Mouse (Mus musculus) embryonic facial prominence, embryonic 15.5 days (tissue): ENCODE data around the gene Olfr784. TPM values are rescaled to one million over a fixed set of nuclear protein-coding genes. Genes with fewer than 3 reads are reported as not detected.
"Not testable (repeated sequence)": the region's sequence is repeated elsewhere in the genome, so short reads cannot be mapped to it uniquely, and the experiment has no call there.

Experiments
- ATAC-seq: fragments of 200-750 bp; cut with Nextera tagmentation; 2 replicates; pipeline ENCODE4 v1.8.0; 2017; ENCODE audit warnings: low read depth, moderate TSS enrichment; ENCODE audit not compliant: insufficient number of reproducible peaks, low FRiP score, low TSS enrichment
- H3K27ac ChIP-seq: fragments of 300-500 bp; sonication (generic); replicated peaks from 2 replicates; pipeline ENCODE4 v1.5.1; 2015; ENCODE audit warnings: mild to moderate bottlenecking, inconsistent platforms
- H3K27me3 ChIP-seq: fragments of 300-500 bp; sonication (generic); 2 replicates; pipeline ENCODE4 v1.6.1; 2015; ENCODE audit warnings: inconsistent platforms
- H3K36me3 ChIP-seq: fragments of 300-500 bp; sonication (generic); 2 replicates; pipeline ENCODE4 v1.6.1; 2015; ENCODE audit warnings: mild to moderate bottlenecking, inconsistent platforms
- H3K4me1 ChIP-seq: fragments of 300-500 bp; sonication (generic); 2 replicates; pipeline ENCODE4 v1.6.1; 2015; ENCODE audit warnings: inconsistent platforms
- H3K4me2 ChIP-seq: fragments of 300-500 bp; sonication (generic); replicated peaks from 2 replicates; pipeline ENCODE4 v1.6.1; 2015; ENCODE audit warnings: mild to moderate bottlenecking, inconsistent platforms
- H3K4me3 ChIP-seq: fragments of 300-500 bp; sonication (generic); replicated peaks from 2 replicates; pipeline ENCODE4 v1.5.1; 2015; ENCODE audit warnings: mild to moderate bottlenecking, inconsistent platforms
- H3K9ac ChIP-seq: fragments of 300-500 bp; sonication (generic); 2 replicates; pipeline ENCODE4 v1.6.1; 2015; ENCODE audit warnings: inconsistent platforms
- H3K9me3 ChIP-seq: fragments of 300-500 bp; sonication (generic); replicated peaks from 2 replicates; pipeline ENCODE4 v1.6.1; 2016; ENCODE audit warnings: inconsistent platforms
- WGBS: fragments of 180-500 bp; shearing (Covaris S2); methylation state at CpG from one replicate; pipeline ENCODE4 v1.1.7; 2015; 5-methylcytosine and 5-hydroxymethylcytosine counted together
- polyA plus RNA-seq: library from polyadenylated mRNA; unstranded; fragments of >200 nt; fragmentation: Nextera tagmentation; extraction: Ambion mirVana; gene quantifications from 2 replicates; pipeline ENCODE4 v1.2.1, GENCODE M21; 2015

The Olfr784 gene
- 0.07 TPM in 1 of 2 replicates, not detected in the other for polyA plus RNA-seq

DNA sequence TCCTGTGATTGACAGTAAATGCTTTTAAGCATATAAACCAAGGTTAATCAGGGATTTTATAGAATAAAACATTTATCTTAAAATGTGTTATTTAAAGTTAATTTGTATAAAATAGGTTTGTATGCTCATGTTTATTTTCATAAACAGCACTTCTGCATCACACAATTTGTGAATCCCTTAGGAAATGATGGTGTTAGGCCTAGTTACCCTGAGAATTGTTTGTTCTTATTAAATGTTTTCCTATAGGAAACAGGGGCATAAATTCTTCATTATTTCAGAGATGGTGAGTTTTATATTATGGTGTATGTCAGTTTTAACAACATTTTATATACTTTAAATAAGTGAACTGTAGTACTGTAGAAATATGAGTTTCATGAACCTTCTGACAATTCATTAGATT is at the start of gene Olfr784:
Olfr784 (plus strand) TSS at position 301 of the 400 bp plus-strand sequence.
- ATAC-seq = no peak
- Histone ChIP-seq H3K36me3 (no peaks in the 10 kb centered on the region), H3K27ac (no peak within 1 kb of the TSS), H3K9ac (no peak within 1 kb of the TSS), H3K9me3 (no peaks in the 10 kb centered on the region), H3K4me3 (no peak within 1 kb of the TSS), H3K4me1 (no peaks in the 10 kb centered on the region), H3K4me2 (no peak within 1 kb of the TSS), H3K27me3 (no peaks in the 10 kb centered on the region)

DNA sequence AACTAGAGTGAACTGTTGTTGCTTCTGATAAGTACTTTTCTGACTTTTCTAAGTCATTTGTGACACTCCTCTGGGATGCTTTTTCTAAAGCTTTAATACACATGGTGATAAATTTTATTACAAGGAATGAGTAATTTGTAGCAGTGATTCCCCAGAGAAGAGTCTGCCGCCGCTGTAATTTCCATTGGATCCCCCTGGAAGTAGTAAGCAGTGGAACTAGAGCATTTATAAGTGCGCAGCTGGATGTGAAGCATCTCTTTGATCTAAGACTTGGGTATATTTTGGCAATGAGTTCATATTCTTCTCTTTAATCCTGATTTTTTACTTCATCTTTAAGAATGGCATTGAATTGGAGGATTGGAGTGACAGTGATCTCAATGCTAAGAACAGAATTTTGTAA is 35.3 kb upstream of the Olfr784 start, which contains the start of gene Olfr782:
Olfr782 (plus strand) TSS at position 301 of the 400 bp plus-strand sequence.
- 87% methylated on average over 3 of the region's 3 CpGs for WGBS
- Histone ChIP-seq H3K9me3 (no peaks in the 10 kb centered on the region), H3K27ac (no peak within 1 kb of the TSS), H3K9ac (no peak within 1 kb of the TSS), H3K36me3 (no peaks in the 10 kb centered on the region), H3K4me2 (no peak within 1 kb of the TSS), H3K27me3 (no peaks in the 10 kb centered on the region), H3K4me3 (no peak within 1 kb of the TSS), H3K4me1 (no peaks in the 10 kb centered on the region)
- ATAC-seq = no peak

DNA sequence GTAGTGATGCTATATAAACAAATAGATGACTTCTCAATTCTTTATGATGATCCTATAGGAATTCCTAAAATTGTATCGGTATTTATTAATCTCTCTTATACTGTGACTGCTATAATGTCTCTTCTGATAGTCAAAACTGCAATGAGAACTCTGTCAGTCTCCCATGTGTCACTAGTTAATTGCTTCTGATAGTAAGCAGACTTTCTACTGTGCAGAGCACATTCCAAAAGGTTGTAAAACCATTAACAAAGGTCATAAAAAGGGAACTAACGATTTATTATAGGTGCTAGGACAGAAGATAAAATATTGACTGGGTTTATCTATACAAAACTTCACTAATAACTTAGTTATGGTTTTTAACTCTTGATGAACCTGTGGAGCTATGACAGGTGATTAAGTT is 31.4 kb upstream of the Olfr784 start:
- not testable (repeated sequence) for H3K27ac ChIP-seq, H3K9ac ChIP-seq, H3K4me1 ChIP-seq, H3K9me3 ChIP-seq, H3K4me2 ChIP-seq, H3K27me3 ChIP-seq, H3K4me3 ChIP-seq, ATAC-seq, H3K36me3 ChIP-seq
- WGBS = 79% methylated on average over 2 of the region's 2 CpGs

DNA sequence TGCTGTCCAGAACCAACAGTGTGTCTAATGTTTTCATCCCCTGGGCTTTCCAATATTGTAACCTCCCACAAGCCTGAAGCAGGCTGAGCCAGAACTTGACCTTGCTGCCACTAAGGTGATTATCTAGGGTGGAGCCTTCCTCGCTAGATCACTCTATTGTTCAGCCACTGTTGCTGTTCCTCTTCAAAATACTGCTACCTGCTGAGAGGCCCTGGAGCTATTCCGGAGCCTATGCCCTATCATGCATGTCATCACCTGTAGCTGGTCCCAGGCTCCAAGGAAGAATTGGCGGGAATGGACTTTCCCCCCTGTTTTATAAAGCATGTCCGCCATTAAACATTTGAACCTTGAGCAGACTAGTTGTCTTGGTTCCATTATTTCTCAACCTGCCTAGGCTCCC is 27.4 kb upstream of the Olfr784 start:
- H3K9ac ChIP-seq, H3K4me1 ChIP-seq, H3K4me3 ChIP-seq, H3K27ac ChIP-seq, H3K27me3 ChIP-seq, H3K9me3 ChIP-seq, H3K4me2 ChIP-seq, ATAC-seq, H3K36me3 ChIP-seq: not testable (repeated sequence)
- 76% methylated on average over 4 of the region's 4 CpGs for WGBS

DNA sequence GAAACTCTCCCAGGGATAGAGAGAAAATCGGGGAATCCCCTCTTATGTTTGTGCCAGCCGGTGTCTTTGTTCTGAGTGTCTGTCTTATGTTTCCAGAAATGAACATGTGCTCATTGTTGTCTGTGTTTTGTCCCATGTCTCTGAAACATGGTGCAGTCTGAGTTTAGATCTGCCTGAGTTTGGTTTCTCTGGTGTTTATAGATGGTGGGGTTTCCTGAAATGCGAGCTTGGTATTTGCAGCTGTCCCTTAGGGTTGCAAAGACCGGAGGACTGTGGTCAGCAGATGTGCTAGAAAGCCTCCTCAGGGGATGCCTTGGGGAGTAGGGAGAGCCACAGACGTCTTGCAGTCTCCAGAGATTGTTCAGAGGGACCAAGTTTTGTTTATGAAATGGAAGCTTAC is 26.6 kb upstream of the Olfr784 start:
- no peak overlapping the region for H3K4me3 ChIP-seq
- no peak overlapping the region for H3K9ac ChIP-seq
- ATAC-seq = no peak
- no peaks in the 10 kb centered on the region for H3K36me3 ChIP-seq
- no peak overlapping the region for H3K27ac ChIP-seq
- WGBS = 55% methylated on average over 5 of the region's 5 CpGs
- H3K27me3 ChIP-seq = no peaks in the 10 kb centered on the region
- no peaks in the 10 kb centered on the region for H3K9me3 ChIP-seq
- H3K4me2 ChIP-seq = no peak overlapping the region
- no peaks in the 10 kb centered on the region for H3K4me1 ChIP-seq

DNA sequence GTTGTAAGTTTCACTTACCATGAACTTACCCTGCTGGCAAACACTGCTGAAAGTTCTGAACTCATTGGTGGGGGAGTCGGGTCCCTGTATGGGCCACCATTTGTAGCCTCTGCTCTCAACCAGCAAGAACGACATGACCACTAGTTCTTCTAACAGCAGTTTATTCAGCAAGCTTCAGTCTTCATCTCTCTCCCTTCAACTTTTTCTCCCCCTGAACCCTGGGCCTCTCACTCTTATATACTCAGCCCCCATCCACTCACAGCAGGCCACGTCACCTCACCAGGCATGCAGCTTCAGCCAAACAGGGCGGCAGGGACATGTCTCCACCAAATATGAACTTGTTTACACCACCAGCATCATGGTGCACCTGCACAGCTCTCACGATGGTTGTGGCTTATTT is 9.8 kb upstream of the Olfr784 start:
- WGBS = 90% methylated on average over 5 of the region's 5 CpGs
- H3K9me3 ChIP-seq, H3K4me2 ChIP-seq, ATAC-seq, H3K9ac ChIP-seq, H3K27me3 ChIP-seq, H3K4me1 ChIP-seq, H3K27ac ChIP-seq, H3K4me3 ChIP-seq, H3K36me3 ChIP-seq: not testable (repeated sequence)

DNA sequence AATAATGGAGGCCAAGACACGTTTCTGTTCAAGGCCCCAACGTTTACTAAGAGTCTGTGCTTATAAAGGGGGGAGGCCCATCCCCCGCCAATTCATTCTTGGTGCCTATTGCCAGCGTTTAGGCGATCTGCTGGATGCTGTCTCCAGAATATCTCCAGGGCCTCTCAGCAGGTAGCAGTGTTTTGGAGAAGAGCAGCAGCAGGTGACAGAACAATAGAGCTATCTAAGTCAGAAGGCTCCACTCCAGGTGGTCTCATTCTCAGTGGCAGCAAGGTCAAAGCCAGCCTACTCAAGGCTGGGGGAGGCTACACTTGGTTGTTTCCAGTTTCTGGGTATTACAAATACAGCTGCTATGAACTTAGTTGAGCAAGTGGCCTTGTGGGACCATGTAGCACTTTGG is 17.0 kb downstream of the Olfr784 start:
- ATAC-seq = no peak
- 48% methylated on average over 5 of the region's 5 CpGs for WGBS
- Histone ChIP-seq H3K9ac (no peak overlapping the region), H3K4me3 (no peak overlapping the region), H3K4me1 (no peaks in the 10 kb centered on the region), H3K36me3 (no peaks in the 10 kb centered on the region), H3K27ac (no peak overlapping the region), H3K9me3 (no peaks in the 10 kb centered on the region), H3K4me2 (no peak overlapping the region), H3K27me3 (no peaks in the 10 kb centered on the region)

DNA sequence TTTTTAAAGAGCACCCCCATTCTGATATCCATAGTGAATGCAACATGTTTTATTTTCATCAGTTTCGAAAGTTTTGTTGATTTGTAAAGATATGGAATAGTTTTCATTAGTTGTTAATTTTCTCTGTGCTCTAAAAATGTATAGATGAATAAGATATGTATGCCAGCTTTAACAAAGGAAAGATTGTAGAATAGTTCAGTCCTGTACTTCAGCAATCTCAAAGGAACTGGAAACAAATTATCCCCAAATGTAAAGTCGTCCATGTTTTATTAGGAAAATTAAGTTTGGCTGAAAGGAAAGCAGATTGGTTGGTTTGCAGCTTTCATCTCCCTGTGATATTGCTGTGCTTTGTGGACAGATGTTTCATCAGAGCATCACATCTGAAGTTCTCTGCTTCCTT is 21.2 kb downstream of the Olfr784 start, which contains the start of gene Olfr785:
Olfr785 (plus strand) TSS at position 301 of the 400 bp plus-strand sequence.
- Histone ChIP-seq H3K9me3 (no peaks in the 10 kb centered on the region), H3K36me3 (no peaks in the 10 kb centered on the region), H3K4me1 (no peaks in the 10 kb centered on the region), H3K27me3 (no peaks in the 10 kb centered on the region), H3K4me3 (no peak within 1 kb of the TSS), H3K27ac (no peak within 1 kb of the TSS), H3K9ac (no peak within 1 kb of the TSS), H3K4me2 (no peak within 1 kb of the TSS)
- WGBS = 72% methylated on average over 2 of the region's 2 CpGs
- ATAC-seq = no peak

DNA sequence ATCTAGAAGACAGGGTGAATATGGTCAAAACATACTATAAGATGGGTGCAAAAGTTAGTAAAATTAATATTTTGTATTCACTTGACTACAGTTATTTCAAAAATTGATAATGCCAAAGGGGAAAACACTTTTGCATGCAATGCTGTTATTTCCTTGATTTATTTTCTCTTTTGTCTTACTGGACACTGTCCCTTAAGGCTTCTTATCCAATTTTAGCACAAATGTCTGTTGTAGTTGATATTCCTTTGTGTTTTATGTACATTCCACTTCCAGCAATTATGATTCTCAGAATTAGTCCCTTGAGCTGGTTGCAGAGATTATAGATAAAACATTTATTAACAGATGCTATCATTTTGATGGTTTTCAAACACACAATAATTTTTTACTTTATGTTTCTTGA is 43.1 kb downstream of the Olfr784 start, which contains the start of gene Olfr786:
Olfr786 (plus strand) TSS at position 301 of the 400 bp plus-strand sequence.
- Histone ChIP-seq H3K4me3 (no peak within 1 kb of the TSS), H3K27ac (no peak within 1 kb of the TSS), H3K27me3 (no peaks in the 10 kb centered on the region), H3K4me2 (no peak within 1 kb of the TSS), H3K4me1 (no peaks in the 10 kb centered on the region), H3K9me3 (no peaks in the 10 kb centered on the region), H3K36me3 (no peaks in the 10 kb centered on the region), H3K9ac (no peak within 1 kb of the TSS)
- ATAC-seq = no peak

Other genes starting within 250 kb of the Olfr784 start
- gene Olfr770, start 245.1 kb upstream of the Olfr784 start, polyA plus RNA-seq = not detected in 2 replicates
- not detected in 2 replicates for gene Olfr771, start 219.3 kb upstream of the Olfr784 start, polyA plus RNA-seq
- gene Olfr772, start 206.2 kb upstream of the Olfr784 start, polyA plus RNA-seq = not detected in 2 replicates
- not detected in 2 replicates for gene Olfr773, start 196.7 kb upstream of the Olfr784 start, polyA plus RNA-seq
- gene Olfr774, start 147.9 kb upstream of the Olfr784 start, polyA plus RNA-seq = not detected in 2 replicates
- gene Olfr775, start 135.7 kb upstream of the Olfr784 start, polyA plus RNA-seq = not detected in 2 replicates
- not detected in 2 replicates for gene Olfr776, start 125.0 kb upstream of the Olfr784 start, polyA plus RNA-seq
- gene Olfr777, start 112.6 kb upstream of the Olfr784 start, polyA plus RNA-seq = not detected in 2 replicates
- not detected in 2 replicates for gene Olfr780, start 66.0 kb upstream of the Olfr784 start, polyA plus RNA-seq
- gene Olfr781, start 55.2 kb upstream of the Olfr784 start, polyA plus RNA-seq = 0.17 TPM in 1 of 2 replicates, not detected in the other
- 0.19 TPM in 1 of 2 replicates, not detected in the other for gene Olfr782, start 35.2 kb upstream of the Olfr784 start, polyA plus RNA-seq
- not detected in 2 replicates for gene Olfr785, start 21.3 kb downstream of the Olfr784 start, polyA plus RNA-seq
- gene Olfr786, start 43.2 kb downstream of the Olfr784 start, polyA plus RNA-seq = 0.17 TPM in 1 of 2 replicates, not detected in the other
- not detected in 2 replicates for gene Olfr787, start 77.8 kb downstream of the Olfr784 start, polyA plus RNA-seq
- not detected in 2 replicates for gene Olfr788, start 86.9 kb downstream of the Olfr784 start, polyA plus RNA-seq
- 0.05 TPM in 1 of 2 replicates, not detected in the other for gene Olfr789, start 100.7 kb downstream of the Olfr784 start, polyA plus RNA-seq
- not detected in 2 replicates for gene Olfr790, start 114.4 kb downstream of the Olfr784 start, polyA plus RNA-seq
- 0.07 and 0.21 TPM in 2 replicates for gene Olfr791, start 137.7 kb downstream of the Olfr784 start, polyA plus RNA-seq
- 0.24 TPM in 1 of 2 replicates, not detected in the other for gene Olfr792, start 155.1 kb downstream of the Olfr784 start, polyA plus RNA-seq
- gene Olfr794, start 183.6 kb downstream of the Olfr784 start, polyA plus RNA-seq = not detected in 2 replicates
- not detected in 2 replicates for gene Olfr796, start 228.5 kb downstream of the Olfr784 start, polyA plus RNA-seq
- gene Olfr798, start 243.9 kb downstream of the Olfr784 start, polyA plus RNA-seq = 0.04 and 0.12 TPM in 2 replicates